ENCODE assay signal across 19 mouse cellular contexts in genomic region chr6:144286122-144286521, GRCm38 (mm10).
DNase-seq lines count a peak whose midpoint lies in the region; ATAC-seq lines count a peak whose summit lies in the region.
"Had no signal": no experiment of that assay in that cellular context is flagged by ENCODE, and none has a peak within 500 bp of the region (broad histone marks: within the 10 kb centered on the region; RNA-seq: fewer than 3 reads in every experiment).

No protein-coding gene starts in this region.

- no peak for ATAC-seq in hindbrain, embryonic 16.5 days

- no peaks in the 10 kb centered on the region for H3K36me3 ChIP-seq in hindbrain, embryonic 16.5 days (ENCODE audit: control insufficient read depth, insufficient read depth, low read length)
- H3K36me3 ChIP-seq: embryonic facial prominence, embryonic 15.5 days; heart, embryonic 15.5 days; hindbrain, embryonic 10.5 days; midbrain, embryonic 12.5 days had no signal

- no peak overlapping the region for H3K27ac ChIP-seq in hindbrain, embryonic 16.5 days (ENCODE audit: low read depth, low read length)
- H3K27ac ChIP-seq: embryonic facial prominence, embryonic 15.5 days; heart, embryonic 15.5 days; hindbrain, embryonic 10.5 days; midbrain, embryonic 12.5 days had no signal

- no peaks in the 10 kb centered on the region for H3K27me3 ChIP-seq in hindbrain, embryonic 16.5 days (replicated peaks; ENCODE audit: control insufficient read depth, insufficient read depth, low read length)
- H3K27me3 ChIP-seq: embryonic facial prominence, embryonic 15.5 days; heart, embryonic 15.5 days; midbrain, embryonic 12.5 days had no signal

- no peak overlapping the region for H3K4me2 ChIP-seq in hindbrain, embryonic 16.5 days (ENCODE audit: low read length)
- H3K4me2 ChIP-seq: embryonic facial prominence, embryonic 15.5 days; heart, embryonic 15.5 days; midbrain, embryonic 12.5 days had no signal

- 65% methylated on average over 4 of the region's 4 CpGs for WGBS in hindbrain, embryonic 16.5 days

- peak; percentile 74 to 79 for DNase-seq in cerebellum, postnatal 14 days
- DNase-seq in cerebellum, adult 9-11 months = no peak
- DNase-seq in layer of hippocampus, adult 9-11 months = peak; percentile 5
- no peak for DNase-seq in layer of hippocampus, postnatal 25 days (ENCODE audit: extremely low spot score in 1 of 2, low spot score in 1 of 2)
- DNase-seq in Muller cell, postnatal 12 days (ENCODE audit: inconsistent ontology term) = peak; percentile 27
- peak; percentile 32 for DNase-seq in brain, adult 2 months (ENCODE audit: low read depth, low spot score)
- DNase-seq: cerebellum, adult 11-12 months; embryo, embryonic 11 days; heart, adult 18-20 months; kidney, adult 9 months; kidney, postnatal 36 days; lung, adult 18-20 months; spleen, adult 18-20 months; thymus, adult 18-20 months had no signal

- no peaks in the 10 kb centered on the region for H3K9me3 ChIP-seq in hindbrain, embryonic 16.5 days (ENCODE audit: control insufficient read depth, low read length)
- H3K9me3 ChIP-seq: embryonic facial prominence, embryonic 15.5 days; heart, embryonic 15.5 days; hindbrain, embryonic 10.5 days had no signal

- H3K9ac ChIP-seq in hindbrain, embryonic 16.5 days (ENCODE audit: low read depth, low read length) = no peak overlapping the region
- H3K9ac ChIP-seq: embryonic facial prominence, embryonic 15.5 days; heart, embryonic 15.5 days; midbrain, embryonic 12.5 days had no signal

- H3K4me1 ChIP-seq in hindbrain, embryonic 16.5 days (ENCODE audit: control insufficient read depth, insufficient read depth, low read depth, low read length) = no peaks in the 10 kb centered on the region
- H3K4me1 ChIP-seq: embryonic facial prominence, embryonic 15.5 days; heart, embryonic 15.5 days; hindbrain, embryonic 10.5 days had no signal

- H3K4me3 ChIP-seq in hindbrain, embryonic 16.5 days (ENCODE audit: low read length) = no peak overlapping the region
- H3K4me3 ChIP-seq: embryonic facial prominence, embryonic 15.5 days; heart, embryonic 15.5 days; hindbrain, embryonic 10.5 days; midbrain, embryonic 12.5 days had no signal

Comparison
In these comparisons a context has a peak if more than half of its experiments do, and no peak if none do; other contexts are left out.
1. DNase-seq: peak in cerebellum, postnatal 14 days (2 of 2), layer of hippocampus, adult 9-11 months (single experiment), Muller cell, postnatal 12 days (single experiment) and brain, adult 2 months (single experiment); none in cerebellum, adult 9-11 months (single experiment) and layer of hippocampus, postnatal 25 days (0 of 2).